Mouse (Mus musculus): Measurements from ENCODE around the gene Nprl3. TPM values are rescaled to one million over a fixed set of nuclear protein-coding genes. Genes with fewer than 3 reads are reported as not detected.

The Nprl3 gene
- polyA plus RNA-seq, 1 experiment = 35.7 TPM

GRCm38 (mm10) chr11:32280646-32281045 is 13.1 kb upstream of the Nprl3 start:
- WGBS = 56% methylated on average over 2 of the region's 2 CpGs
- Histone ChIP-seq H3K27me3 (ENCODE audit: control insufficient read depth, insufficient read depth, low read length) (no peaks in the 10 kb centered on the region; the same call in 1 of the 2 replicates), H3K27ac (ENCODE audit: insufficient read depth, low read depth, low read length) (no peak overlapping the region), H3K4me3 (ENCODE audit: low read depth, low read length) (no peak overlapping the region), H3K4me1 (ENCODE audit: control insufficient read depth, insufficient read depth, insufficient read length, low read length) (no peaks in the 10 kb centered on the region), H3K36me3 (ENCODE audit: control insufficient read depth, insufficient read depth, low read length) (no peaks in the 10 kb centered on the region)
- TF ChIP-seq CTCF (IDR thresholded peaks at IDR 0.05; ENCODE audit: extremely low read depth, insufficient read length, insufficient replicate concordance, low read depth, low read length) (no peak), POLR2A (IDR thresholded peaks at IDR 0.05; ENCODE audit: low read depth, low read length) (no peak)

DNA sequence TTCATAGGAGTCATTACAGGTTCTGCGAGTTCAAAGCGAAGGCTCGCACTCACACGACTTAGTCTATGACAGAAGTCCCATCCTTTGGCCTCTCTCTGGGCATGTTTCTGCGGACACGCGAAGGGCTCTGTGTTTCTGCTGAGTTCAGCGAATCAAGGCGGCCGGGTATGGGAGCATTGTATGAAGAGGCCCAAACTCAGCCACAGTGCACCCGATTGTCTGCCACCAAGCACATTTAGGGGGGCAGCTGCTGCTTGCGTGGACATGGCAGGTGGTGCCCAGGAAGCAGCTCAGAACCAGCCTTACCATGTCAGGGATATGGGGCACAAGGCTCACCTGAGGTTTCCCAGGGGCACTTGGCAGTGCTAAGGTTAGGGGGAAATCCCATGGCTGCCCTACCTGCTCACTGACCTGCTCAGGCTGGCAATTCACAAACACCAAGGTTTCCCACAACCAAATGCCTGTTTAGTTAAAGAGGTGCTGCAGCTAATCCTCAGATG is 11.0 kb upstream of the Nprl3 start:
- no peaks in the 10 kb centered on the region for H3K4me1 ChIP-seq (ENCODE audit: control insufficient read depth, insufficient read depth, insufficient read length, low read length)
- no peaks in the 10 kb centered on the region for H3K36me3 ChIP-seq (ENCODE audit: control insufficient read depth, insufficient read depth, low read length)
- TF ChIP-seq POLR2A (IDR thresholded peaks at IDR 0.05; ENCODE audit: low read depth, low read length) = no peak
- TF ChIP-seq CTCF (IDR thresholded peaks at IDR 0.05; ENCODE audit: extremely low read depth, insufficient read length, insufficient replicate concordance, low read depth, low read length) = no peak
- WGBS = 78% methylated on average over 12 of the region's 12 CpGs
- H3K27ac ChIP-seq (ENCODE audit: insufficient read depth, low read depth, low read length) = no peak overlapping the region
- no peaks in the 10 kb centered on the region; the same call in 1 of the 2 replicates for H3K27me3 ChIP-seq (ENCODE audit: control insufficient read depth, insufficient read depth, low read length)
- H3K4me3 ChIP-seq (ENCODE audit: low read depth, low read length) = no peak overlapping the region

- H3K4me3 ChIP-seq (ENCODE audit: low read depth, low read length) = no peak overlapping the region
- H3K4me1 ChIP-seq (ENCODE audit: control insufficient read depth, insufficient read depth, insufficient read length, low read length) = no peaks in the 10 kb centered on the region
- H3K36me3 ChIP-seq (ENCODE audit: control insufficient read depth, insufficient read depth, low read length) = no peaks in the 10 kb centered on the region
- TF ChIP-seq CTCF (IDR thresholded peaks at IDR 0.05; ENCODE audit: extremely low read depth, insufficient read length, insufficient replicate concordance, low read depth, low read length) (no peak), POLR2A (IDR thresholded peaks at IDR 0.05; ENCODE audit: low read depth, low read length) (no peak)
- no peaks in the 10 kb centered on the region; the same call in 1 of the 2 replicates for H3K27me3 ChIP-seq (ENCODE audit: control insufficient read depth, insufficient read depth, low read length)
- no peak overlapping the region for H3K27ac ChIP-seq (ENCODE audit: insufficient read depth, low read depth, low read length)
- 64% methylated on average over 21 of the region's 21 CpGs for WGBS
Measured at GRCm38 (mm10) chr11:32277736-32278457, 10.4 kb upstream of the Nprl3 start.

DNA sequence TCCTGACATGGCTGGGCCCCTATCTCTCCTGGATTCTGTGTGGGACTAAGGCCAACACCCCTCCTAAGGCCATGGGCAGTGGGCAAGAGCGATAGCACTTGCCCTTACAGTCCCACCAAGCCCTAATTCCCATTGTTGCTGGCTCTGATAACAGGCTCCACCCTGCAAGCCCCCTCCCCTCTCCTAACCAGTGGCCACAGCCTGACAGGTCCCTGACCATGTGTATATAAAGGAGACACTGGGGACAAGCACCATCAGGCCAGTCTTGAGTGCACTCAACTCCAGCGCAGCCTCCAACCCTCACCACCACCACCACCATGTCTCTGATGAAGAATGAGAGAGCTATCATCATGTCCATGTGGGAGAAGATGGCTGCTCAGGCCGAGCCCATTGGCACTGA is 8.8 kb upstream of the Nprl3 start, which contains the start of gene Hba-x:
TSS of gene Hba-x (plus strand) at position 54 of the 400 bp plus-strand sequence.
- WGBS = 72% methylated on average over 3 of the region's 3 CpGs

DNA sequence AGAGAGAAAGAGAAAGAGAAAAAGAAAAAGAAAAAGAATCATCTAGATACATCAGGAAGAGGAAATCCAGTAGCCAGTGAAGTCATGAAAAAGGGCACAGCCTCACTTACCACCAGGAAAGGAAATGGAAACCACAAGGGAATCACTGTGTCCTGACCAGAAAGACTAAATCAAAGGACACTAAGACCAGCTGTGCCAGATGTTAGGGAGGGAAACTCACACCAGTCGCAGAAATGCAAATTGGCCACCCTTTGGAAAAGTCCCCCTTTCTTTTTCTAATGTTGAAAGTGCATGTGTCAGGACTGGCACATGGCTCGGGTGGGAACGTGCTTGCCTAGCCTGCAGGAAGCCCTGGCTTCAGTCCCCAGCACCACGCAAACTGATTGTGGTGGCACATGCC is 3.7 kb upstream of the Nprl3 start:
- 44% methylated on average over 4 of the region's 4 CpGs for WGBS
- H3K27ac ChIP-seq (ENCODE audit: insufficient read depth, low read depth, low read length) = no peak overlapping the region
- no peak overlapping the region for H3K4me3 ChIP-seq (ENCODE audit: low read depth, low read length)
- H3K36me3 ChIP-seq (ENCODE audit: control insufficient read depth, insufficient read depth, low read length) = no peaks in the 10 kb centered on the region
- TF ChIP-seq POLR2A (IDR thresholded peaks at IDR 0.05; ENCODE audit: low read depth, low read length) = no peak
- TF ChIP-seq CTCF (IDR thresholded peaks at IDR 0.05; ENCODE audit: extremely low read depth, insufficient read length, insufficient replicate concordance, low read depth, low read length) = no peak
- H3K27me3 ChIP-seq (ENCODE audit: control insufficient read depth, insufficient read depth, low read length) = no peaks in the 10 kb centered on the region
- H3K4me1 ChIP-seq (ENCODE audit: control insufficient read depth, insufficient read depth, insufficient read length, low read length) = peaks cover 3% of the 10 kb centered on the region; the same call in 1 of the 2 replicates

More for the DNA sequence above, 8.8 kb upstream of the Nprl3 start, which contains the start of gene Hba-x:
- Histone ChIP-seq H3K27ac (ENCODE audit: insufficient read depth, low read depth, low read length) (no peak within 1 kb of the TSS), H3K4me3 (ENCODE audit: low read depth, low read length) (no peak within 1 kb of the TSS), H3K36me3 (ENCODE audit: control insufficient read depth, insufficient read depth, low read length) (no peaks in the 10 kb centered on the region), H3K27me3 (ENCODE audit: control insufficient read depth, insufficient read depth, low read length) (no peaks in the 10 kb centered on the region; the same call in 1 of the 2 replicates), H3K4me1 (ENCODE audit: control insufficient read depth, insufficient read depth, insufficient read length, low read length) (no peaks in the 10 kb centered on the region)
- TF ChIP-seq CTCF (IDR thresholded peaks at IDR 0.05; ENCODE audit: extremely low read depth, insufficient read length, insufficient replicate concordance, low read depth, low read length) (no peak), POLR2A (IDR thresholded peaks at IDR 0.05; ENCODE audit: low read depth, low read length) (no peak)

- TF ChIP-seq POLR2A (IDR thresholded peaks at IDR 0.05; ENCODE audit: low read depth, low read length) (no peak), CTCF (IDR thresholded peaks at IDR 0.05; ENCODE audit: extremely low read depth, insufficient read length, insufficient replicate concordance, low read depth, low read length) (no peak)
- no peak overlapping the region for H3K27ac ChIP-seq (ENCODE audit: insufficient read depth, low read depth, low read length)
- no peaks in the 10 kb centered on the region for H3K36me3 ChIP-seq (ENCODE audit: control insufficient read depth, insufficient read depth, low read length)
- 62% methylated on average over 5 of the region's 5 CpGs for WGBS
- H3K4me1 ChIP-seq (ENCODE audit: control insufficient read depth, insufficient read depth, insufficient read length, low read length) = peaks cover 3% of the 10 kb centered on the region; the same call in 1 of the 2 replicates
- no peak overlapping the region for H3K4me3 ChIP-seq (ENCODE audit: low read depth, low read length)
- no peaks in the 10 kb centered on the region for H3K27me3 ChIP-seq (ENCODE audit: control insufficient read depth, insufficient read depth, low read length)
Measured at GRCm38 (mm10) chr11:32268952-32269351, 1.4 kb upstream of the Nprl3 start.

GRCm38 (mm10) chr11:32267964-32268363 is 457 bp upstream of the Nprl3 start:
- peaks cover 3% of the 10 kb centered on the region; the same call in 1 of the 2 replicates for H3K4me1 ChIP-seq (ENCODE audit: control insufficient read depth, insufficient read depth, insufficient read length, low read length)
- H3K4me3 ChIP-seq (ENCODE audit: low read depth, low read length) = no peak overlapping the region
- 29% methylated on average over 5 of the region's 5 CpGs for WGBS
- H3K27ac ChIP-seq (ENCODE audit: insufficient read depth, low read depth, low read length) = no peak overlapping the region
- no peaks in the 10 kb centered on the region for H3K27me3 ChIP-seq (ENCODE audit: control insufficient read depth, insufficient read depth, low read length)
- TF ChIP-seq POLR2A (IDR thresholded peaks at IDR 0.05; ENCODE audit: low read depth, low read length) = no peak
- TF ChIP-seq CTCF (IDR thresholded peaks at IDR 0.05; ENCODE audit: extremely low read depth, insufficient read length, insufficient replicate concordance, low read depth, low read length) = no peak
- H3K36me3 ChIP-seq (ENCODE audit: control insufficient read depth, insufficient read depth, low read length) = no peaks in the 10 kb centered on the region

Measured in small intestine, adult 2 months (tissue).